Mouse (Mus musculus): ENCODE results near the gene Apip. TPM values are rescaled to one million over a fixed set of nuclear protein-coding genes. Genes with fewer than 3 reads are reported as not detected.

Gene Apip
- total RNA-seq, 2 experiments from 2014 or later, result 41.4 to 42.2 TPM

- no peak for DNase-seq
Measured at GRCm38 (mm10) chr2:103102595-103102994, 29.1 kb downstream of the Apip start.

- DNase-seq, result no peak
Measured at GRCm38 (mm10) chr2:103106172-103106571, 32.7 kb downstream of the Apip start.

- DNase-seq, result no peak
Measured at GRCm38 (mm10) chr2:103111669-103112068, 38.2 kb downstream of the Apip start.

GRCm38 (mm10) chr2:103117212-103117611, 43.7 kb downstream of the Apip start:
- no peak for DNase-seq

GRCm38 (mm10) chr2:103118324-103119196, 45.1 kb downstream of the Apip start:
- no peak for DNase-seq

GRCm38 (mm10) chr2:103119197-103119854, 45.9 kb downstream of the Apip start:
- no peak for DNase-seq

- DNase-seq, result no peak
Measured at GRCm38 (mm10) chr2:103129676-103130075, 56.2 kb downstream of the Apip start.

GRCm38 (mm10) chr2:103131145-103131544, 57.7 kb downstream of the Apip start:
- no peak for DNase-seq

GRCm38 (mm10) chr2:103138529-103139265, 65.2 kb downstream of the Apip start:
- no peak for DNase-seq

Other genes starting within 250 kb of the Apip start
- 1 to 10 TPM; 6.1 to 6.5 TPM for gene Cd44, start 172.0 kb upstream of the Apip start, total RNA-seq (2021)
- gene Pdhx, start 162 bp upstream of the Apip start, total RNA-seq (2021), result 10 to 100 TPM; 97.1 to 97.4 TPM
- gene Ehf, start 229.6 kb downstream of the Apip start, total RNA-seq (2021), result not detected